In the genomic region with DNA sequence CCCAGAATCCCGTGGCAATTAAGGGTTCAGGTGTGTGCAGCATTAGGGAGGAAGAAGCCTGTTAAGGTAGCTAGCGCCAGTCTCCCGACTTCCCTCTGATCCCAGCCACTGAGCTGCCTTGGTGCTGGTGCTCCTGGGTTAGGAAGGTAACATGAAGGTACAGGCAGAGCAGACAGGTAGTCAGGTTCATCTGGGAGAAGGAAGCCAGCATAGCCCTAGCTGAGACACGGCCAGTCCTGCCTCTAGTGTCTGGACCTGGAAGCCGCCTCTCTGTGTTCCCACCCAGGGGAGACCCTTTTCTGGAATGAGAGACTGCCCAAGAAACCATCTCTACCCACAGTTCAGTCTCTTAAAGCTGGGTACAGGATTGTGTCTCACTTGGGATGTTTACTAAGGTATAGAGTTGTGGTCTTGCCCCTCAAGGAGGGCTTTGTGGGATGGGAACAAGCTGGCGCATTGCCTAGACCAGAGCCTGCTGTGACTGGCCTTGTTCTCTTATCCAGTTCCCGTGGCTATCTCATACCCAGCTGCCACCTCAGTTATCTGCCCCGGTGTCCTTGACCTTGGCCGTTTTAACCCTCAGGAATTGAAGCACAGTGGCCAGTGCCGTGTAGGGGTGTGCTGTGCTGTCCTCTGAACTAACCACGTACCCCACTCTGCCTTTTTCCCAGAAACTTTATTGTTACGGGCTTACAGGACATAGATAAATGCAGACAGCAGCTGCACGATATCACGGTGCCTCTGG, we compare ENCODE assay signal across 8 mouse cellular contexts. TPM values are rescaled to one million over a fixed set of nuclear protein-coding genes. Genes with fewer than 3 reads are reported as not detected.
DNase-seq lines count a peak whose midpoint lies in the region; ATAC-seq and TF ChIP-seq lines count a peak whose summit lies in the region.

No protein-coding gene starts in this region.

- H3K4me1 ChIP-seq in embryonic facial prominence, embryonic 14.5 days (ENCODE audit: control insufficient read depth, insufficient read depth, low read length), result peaks cover 10% of the 10 kb centered on the region
- peaks cover 10% of the 10 kb centered on the region for H3K4me1 ChIP-seq in intestine, embryonic 16.5 days (ENCODE audit: control insufficient read depth, insufficient read depth, low read length)
- peaks cover 21% of the 10 kb centered on the region for H3K4me1 ChIP-seq in neural tube, embryonic 15.5 days

- H3K9ac ChIP-seq in embryonic facial prominence, embryonic 14.5 days (ENCODE audit: low read depth, low read length), result peak overlapping the region; percentile 90
- peak overlapping the region; percentile 90 for H3K9ac ChIP-seq in intestine, embryonic 16.5 days (ENCODE audit: low read depth, low read length)
- H3K9ac ChIP-seq in neural tube, embryonic 15.5 days (replicated peaks), result peak overlapping the region; percentile 76

- WGBS in embryonic facial prominence, embryonic 14.5 days, result 88% methylated on average over 14 of the region's 14 CpGs
- 86% methylated on average over 14 of the region's 14 CpGs for WGBS in intestine, embryonic 16.5 days
- WGBS in neural tube, embryonic 15.5 days, result 88% methylated on average over 14 of the region's 14 CpGs

- ATAC-seq in embryonic facial prominence, embryonic 14.5 days (ENCODE audit: low read depth), result no peak
- no peak for ATAC-seq in intestine, embryonic 16.5 days
- ATAC-seq in neural tube, embryonic 15.5 days (ENCODE audit: low FRiP score), result no peak

- peaks cover 42% of the 10 kb centered on the region for H3K36me3 ChIP-seq in embryonic facial prominence, embryonic 14.5 days (ENCODE audit: control insufficient read depth, insufficient read depth, low read length)
- H3K36me3 ChIP-seq in intestine, embryonic 16.5 days (ENCODE audit: control insufficient read depth, insufficient read depth, low read length), result peaks cover 19% of the 10 kb centered on the region
- H3K36me3 ChIP-seq in neural tube, embryonic 15.5 days, result peaks cover 41% of the 10 kb centered on the region

- H3K9me3 ChIP-seq in embryonic facial prominence, embryonic 14.5 days (ENCODE audit: control insufficient read depth, low read length), result no peaks in the 10 kb centered on the region
- no peaks in the 10 kb centered on the region for H3K9me3 ChIP-seq in intestine, embryonic 16.5 days (ENCODE audit: control insufficient read depth, low read length)
- no peaks in the 10 kb centered on the region for H3K9me3 ChIP-seq in neural tube, embryonic 15.5 days (replicated peaks)

- peak overlapping the region; percentile 100 for H3K4me3 ChIP-seq in layer of hippocampus, adult 2 months
- H3K4me3 ChIP-seq in embryonic facial prominence, embryonic 14.5 days (ENCODE audit: low read depth, low read length), result peak overlapping the region; percentile 97
- peak overlapping the region; percentile 97 for H3K4me3 ChIP-seq in intestine, embryonic 16.5 days (ENCODE audit: low read length)
- peak overlapping the region; percentile 82 for H3K4me3 ChIP-seq in neural tube, embryonic 15.5 days (replicated peaks)

- TF ChIP-seq CTCF in layer of hippocampus, adult 2 months (conservative IDR thresholded peaks at IDR 0.05), result no peak

- peak overlapping the region; percentile 86; the same call in 1 of the 2 replicates for H3K27ac ChIP-seq in layer of hippocampus, adult 2 months
- H3K27ac ChIP-seq in embryonic facial prominence, embryonic 14.5 days (replicated peaks; ENCODE audit: low read depth, low read length), result no peak overlapping the region
- no peak overlapping the region for H3K27ac ChIP-seq in intestine, embryonic 16.5 days (ENCODE audit: low read length)
- H3K27ac ChIP-seq in neural tube, embryonic 15.5 days (replicated peaks), result no peak overlapping the region

- H3K27me3 ChIP-seq in embryonic facial prominence, embryonic 14.5 days (replicated peaks; ENCODE audit: control insufficient read depth, insufficient read depth, low read length), result no peaks in the 10 kb centered on the region
- H3K27me3 ChIP-seq in intestine, embryonic 16.5 days (replicated peaks; ENCODE audit: control insufficient read depth, insufficient read depth, low read length), result no peaks in the 10 kb centered on the region
- H3K27me3 ChIP-seq in neural tube, embryonic 15.5 days (replicated peaks), result no peaks in the 10 kb centered on the region

- DNase-seq in layer of hippocampus, adult 2 months (ENCODE audit: low spot score in 2 of 2), result no peak
- no peak for DNase-seq in layer of hippocampus, adult 9-11 months
- no peak for DNase-seq in embryonic facial prominence, embryonic 14.5 days (ENCODE audit: low spot score)
- DNase-seq in gastrocnemius, adult 18-20 months (ENCODE audit: low spot score), result no peak
- no peak for DNase-seq in layer of hippocampus, adult 9-10 months (ENCODE audit: low spot score)
- no peak for DNase-seq in thymus, postnatal 10 days (ENCODE audit: low spot score in 2 of 2)

- peak overlapping the region; percentile 78 for H3K4me2 ChIP-seq in embryonic facial prominence, embryonic 14.5 days (ENCODE audit: low read depth, low read length)
- H3K4me2 ChIP-seq in intestine, embryonic 16.5 days (ENCODE audit: low read depth, low read length), result peak overlapping the region; percentile 94
- H3K4me2 ChIP-seq in neural tube, embryonic 15.5 days, result peak overlapping the region; percentile 98

RNA-seq across cellular contexts. Expression of a gene that starts 8.9 kb away (rescaled TPM):
- total RNA-seq in layer of hippocampus, adult 2 months (2021), result 10 to 100 TPM; 58.0 to 61.4 TPM
- 112 and 129 TPM in 2 replicates for polyA plus RNA-seq in embryonic facial prominence, embryonic 14.5 days (2014; fragmentation: Nextera tagmentation; extraction: Ambion mirVana)
- 108 and 123 TPM in 2 replicates for polyA plus RNA-seq in intestine, embryonic 16.5 days (2015; fragmentation: Nextera tagmentation; extraction: Ambion mirVana)
- polyA plus RNA-seq in neural tube, embryonic 15.5 days (2015; fragmentation: Nextera tagmentation; extraction: Ambion mirVana), result 144 and 147 TPM in 2 replicates
- total RNA-seq in gastrocnemius, adult 18-20 months (2021), result 10 to 100 TPM; 10.7 to 11.2 TPM
